Mouse (Mus musculus) liver, embryonic 14.5 days (tissue): ENCODE measurements around the gene Zmym4.

Experiments used
- CTCF ChIP-seq: IDR thresholded peaks from 2 replicates; pipeline ENCODE4 v1.5.1; 2016; ENCODE audit warnings: antibody characterized with exemption, low read depth, control low read depth
- EP300 ChIP-seq: IDR thresholded peaks from 2 replicates; pipeline ENCODE4 v1.6.1; 2016; ENCODE audit warnings: antibody characterized with exemption, low read depth

GRCm38 (mm10) chr4:126840996-126841560 is 126.9 kb downstream of the Zmym4 start:
- TF ChIP-seq CTCF (no peak), EP300 (no peak)
